Mouse (Mus musculus): ENCODE measurements around the gene AI661453. TPM values are rescaled to one million over a fixed set of nuclear protein-coding genes. Genes with fewer than 3 reads are reported as not detected.
A peak's percentile ranks its signal among the peaks of the same experiment; 100 is the strongest.

The AI661453 gene
- polyA plus RNA-seq, 1 experiment from 2014 or later: 0.24 TPM

DNA sequence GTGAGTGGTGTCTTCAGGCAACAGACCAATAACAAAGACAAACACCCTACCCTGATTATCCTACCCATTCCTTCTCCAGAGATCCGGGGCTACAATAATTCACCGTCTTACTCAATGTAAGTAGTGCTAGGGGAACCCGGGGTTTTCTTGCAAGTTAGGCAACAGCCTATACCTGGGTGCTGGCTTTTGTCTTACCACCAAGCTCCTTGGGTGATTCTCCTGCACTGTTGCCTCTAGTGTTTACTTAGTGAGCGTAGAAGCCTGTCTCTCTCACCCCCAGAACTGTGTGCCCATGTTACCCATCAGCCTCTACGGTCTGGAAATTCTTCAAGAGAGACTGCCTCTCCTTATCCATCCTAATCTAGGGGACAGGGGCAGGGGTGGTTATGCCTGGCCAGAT is 67.8 kb downstream of the AI661453 start:
- Histone ChIP-seq H3K27me3 (no peaks in the 10 kb centered on the region), H3K4me2 (peak overlapping the region; percentile 85), H3K4me1 (replicated peaks) (peaks cover 75% of the 10 kb centered on the region), H3K36me3 (peaks cover 17% of the 10 kb centered on the region), H3K4me3 (replicated peaks) (peak overlapping the region; percentile 60), H3K9me3 (replicated peaks) (no peaks in the 10 kb centered on the region), H3K27ac (peak overlapping the region; percentile 78), H3K9ac (peak overlapping the region; percentile 77)
- ATAC-seq (ENCODE audit: low read depth) (no peak), DNase-seq (no peak)
- 56% methylated on average over 5 of the region's 5 CpGs for WGBS (ENCODE audit: insufficient replicate concordance)

DNA sequence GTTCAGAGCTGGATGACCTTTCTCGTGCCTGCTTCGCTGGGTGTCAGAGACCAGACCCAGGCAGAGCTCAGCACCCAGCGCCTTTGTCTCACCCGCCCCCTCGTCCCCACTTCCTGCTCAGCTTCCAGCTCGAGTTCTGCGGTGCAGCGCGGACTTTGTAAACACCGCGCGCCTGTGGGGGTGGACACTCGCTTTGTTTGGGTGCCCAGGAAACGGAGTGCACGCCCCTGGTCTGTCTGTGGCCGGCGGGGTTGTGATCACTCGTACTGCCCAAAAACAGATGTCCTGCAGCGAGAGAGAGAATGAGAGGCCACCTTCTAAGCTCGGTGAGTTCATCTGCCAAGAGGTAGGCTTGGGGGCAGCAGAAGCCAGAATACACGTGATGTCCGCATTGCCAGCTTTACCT is 68.5 kb downstream of the AI661453 start, which contains the start of gene Ccnd3:
Gene Ccnd3 (plus strand): TSS at position 111 of the 406 bp plus-strand sequence.
- peak; percentile 9; the same call in 1 of the 2 replicates for ATAC-seq (ENCODE audit: low read depth)
- H3K36me3 ChIP-seq: peaks cover 13% of the 10 kb centered on the region
- H3K27me3 ChIP-seq: no peaks in the 10 kb centered on the region
- whole genome bisulfite sequencing (ENCODE audit: insufficient replicate concordance): under 1% methylated on average over 22 of the region's 22 CpGs
- H3K4me3 ChIP-seq (replicated peaks): peak within 1 kb of the TSS; percentile 60
- H3K4me1 ChIP-seq (replicated peaks): peaks cover 82% of the 10 kb centered on the region
- DNase-seq: peak; percentile 54
- peak within 1 kb of the TSS; percentile 78 for H3K27ac ChIP-seq
- peak within 1 kb of the TSS; percentile 85 for H3K4me2 ChIP-seq
- H3K9me3 ChIP-seq (replicated peaks): no peaks in the 10 kb centered on the region
- H3K9ac ChIP-seq: peak within 1 kb of the TSS; percentile 77

DNA sequence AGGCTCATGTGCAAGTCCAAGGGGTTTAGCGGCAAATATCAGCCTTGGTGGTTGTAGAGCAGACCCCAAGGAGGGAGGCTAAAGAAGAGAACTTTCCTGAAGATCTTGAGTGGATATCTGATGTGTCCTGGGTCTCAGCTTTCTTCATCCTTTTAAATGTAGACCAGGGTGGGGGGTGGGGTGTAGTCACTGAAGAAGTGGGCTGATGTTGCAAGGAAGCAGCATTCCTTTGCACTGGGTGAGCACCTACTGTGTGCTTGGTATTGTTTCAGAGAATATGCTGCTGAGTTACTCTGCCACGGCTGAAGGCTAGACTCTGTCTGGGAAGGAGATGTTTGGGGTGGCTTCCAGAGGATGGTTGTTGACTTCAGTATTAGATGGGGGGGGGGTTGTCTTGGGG is 69.2 kb downstream of the AI661453 start:
- H3K4me3 ChIP-seq (replicated peaks): peak overlapping the region; percentile 60
- H3K4me2 ChIP-seq: peak overlapping the region; percentile 85
- H3K36me3 ChIP-seq: peaks cover 7% of the 10 kb centered on the region
- DNase-seq (no peak), ATAC-seq (ENCODE audit: low read depth) (no peak)
- H3K27ac ChIP-seq: peak overlapping the region; percentile 78
- H3K9me3 ChIP-seq (replicated peaks): no peaks in the 10 kb centered on the region
- no peaks in the 10 kb centered on the region for H3K27me3 ChIP-seq
- H3K9ac ChIP-seq: peak overlapping the region; percentile 77
- peaks cover 82% of the 10 kb centered on the region for H3K4me1 ChIP-seq (replicated peaks)
- WGBS (ENCODE audit: insufficient replicate concordance): 41% methylated on average over 2 of the region's 2 CpGs

DNA sequence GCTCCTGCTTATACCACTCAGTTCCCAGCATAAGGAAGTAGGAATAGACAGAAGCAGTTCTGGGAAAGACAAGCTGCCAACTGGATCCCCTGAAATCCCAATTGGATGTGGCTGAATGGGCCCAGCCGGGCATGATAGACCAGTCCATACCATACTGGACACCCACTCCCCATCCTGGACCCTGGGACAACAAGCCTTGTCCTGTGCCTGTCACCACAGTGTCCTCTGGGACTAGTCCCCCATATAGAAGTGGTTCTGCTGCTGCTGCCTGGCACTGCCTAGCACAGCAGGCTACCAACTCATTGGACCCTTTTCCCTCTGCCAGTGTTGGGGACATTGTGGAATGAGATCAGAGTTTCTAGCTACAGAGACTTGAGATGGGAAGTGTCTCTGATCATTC is 69.6 kb downstream of the AI661453 start:
- ATAC-seq (ENCODE audit: low read depth) (no peak), DNase-seq (no peak)
- no peaks in the 10 kb centered on the region for H3K9me3 ChIP-seq (replicated peaks)
- WGBS (ENCODE audit: insufficient replicate concordance): 72% methylated on average over 1 of the region's 1 CpGs
- peaks cover 81% of the 10 kb centered on the region for H3K4me1 ChIP-seq (replicated peaks)
- H3K27me3 ChIP-seq: no peaks in the 10 kb centered on the region
- H3K9ac ChIP-seq: no peak overlapping the region
- H3K4me2 ChIP-seq: peak overlapping the region; percentile 85
- peaks cover 2% of the 10 kb centered on the region for H3K36me3 ChIP-seq
- H3K27ac ChIP-seq: peak overlapping the region; percentile 35; the same call in 1 of the 2 replicates
- no peak overlapping the region for H3K4me3 ChIP-seq (replicated peaks)

DNA sequence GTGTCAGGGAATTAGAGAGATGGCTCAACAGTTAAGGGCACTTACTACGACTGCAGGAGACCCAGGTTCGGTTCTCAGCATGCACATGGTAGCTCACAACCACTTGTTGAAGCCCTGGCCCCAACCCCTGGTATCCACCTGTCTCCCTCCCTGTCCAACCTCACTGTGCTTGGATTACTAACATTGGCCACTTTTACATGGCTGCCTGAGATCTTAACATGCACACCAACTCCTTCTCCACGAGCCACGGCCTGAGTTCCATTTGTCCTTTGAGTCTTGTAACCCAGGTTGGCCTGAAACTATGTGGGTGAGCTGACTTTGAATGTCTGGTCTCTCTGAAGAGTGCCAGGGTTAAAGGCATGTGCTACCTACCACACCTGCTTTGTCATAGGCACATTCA is 70.3 kb downstream of the AI661453 start:
- H3K4me2 ChIP-seq: no peak overlapping the region
- no peak for ATAC-seq (ENCODE audit: low read depth)
- no peak for DNase-seq
- H3K9me3 ChIP-seq (replicated peaks): no peaks in the 10 kb centered on the region
- H3K4me1 ChIP-seq (replicated peaks): peaks cover 81% of the 10 kb centered on the region
- H3K36me3 ChIP-seq: no peaks in the 10 kb centered on the region
- no peaks in the 10 kb centered on the region for H3K27me3 ChIP-seq
- WGBS (ENCODE audit: insufficient replicate concordance): 83% methylated on average over 4 of the region's 4 CpGs
- H3K9ac ChIP-seq: no peak overlapping the region
- H3K4me3 ChIP-seq (replicated peaks): no peak overlapping the region
- peak overlapping the region; percentile 35 for H3K27ac ChIP-seq

DNA sequence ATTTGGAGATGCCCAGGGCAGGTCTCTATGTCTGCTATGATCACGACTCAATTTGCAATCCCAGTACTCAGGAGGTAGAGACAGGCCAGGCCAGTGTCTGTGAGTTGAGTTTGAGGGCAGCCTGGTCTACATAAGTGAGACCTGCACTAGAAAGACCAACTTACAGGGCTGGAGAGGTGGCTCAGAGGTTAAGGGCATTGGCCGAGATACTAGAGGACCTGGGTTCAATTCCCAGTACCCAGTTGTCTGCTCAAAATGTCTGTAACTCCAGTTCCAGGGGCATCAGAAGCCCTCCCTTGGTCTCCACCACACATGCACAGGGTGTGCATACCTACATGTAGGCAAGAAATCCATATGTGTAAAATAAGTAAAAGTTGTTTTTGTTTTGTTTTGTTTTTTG is 71.1 kb downstream of the AI661453 start:
- Histone ChIP-seq H3K4me3 (replicated peaks) (no peak overlapping the region), H3K27ac (peak overlapping the region; percentile 89)
- WGBS (ENCODE audit: insufficient replicate concordance): 51% methylated on average over 2 of the region's 2 CpGs

DNA sequence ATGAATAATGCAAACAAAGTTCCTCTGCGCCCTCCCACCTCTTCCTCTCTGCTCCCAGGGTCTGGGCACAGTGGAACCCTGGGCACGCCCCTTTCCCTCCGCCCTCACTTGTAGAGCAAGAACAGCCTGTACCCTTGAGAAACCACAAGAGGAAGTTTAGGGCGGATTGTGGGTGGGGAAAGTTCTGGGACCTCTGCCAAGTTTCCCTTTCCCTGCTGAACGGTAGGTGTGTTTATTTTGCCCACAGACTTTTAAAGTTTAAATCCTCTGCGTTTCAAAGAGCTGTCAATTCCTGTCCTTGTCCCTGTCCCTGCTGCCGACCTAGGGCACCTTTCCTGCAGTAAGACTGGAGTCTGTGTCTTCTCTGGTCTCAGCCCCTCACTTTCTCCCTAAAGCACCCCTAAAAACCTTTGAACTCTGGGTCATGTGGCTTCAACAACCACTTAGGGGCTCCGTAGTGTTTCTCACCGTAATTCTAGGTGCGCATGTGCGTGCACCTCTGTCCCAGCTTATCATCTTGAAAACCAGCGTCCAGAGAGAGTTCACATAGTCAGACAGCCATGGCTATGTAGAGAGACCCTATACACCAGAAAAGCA is 71.7 kb downstream of the AI661453 start:
- Histone ChIP-seq H3K4me1 (replicated peaks) (peaks cover 89% of the 10 kb centered on the region), H3K27ac (peak overlapping the region; percentile 89), H3K36me3 (no peaks in the 10 kb centered on the region), H3K27me3 (no peaks in the 10 kb centered on the region), H3K9me3 (replicated peaks) (no peaks in the 10 kb centered on the region), H3K4me2 (peak overlapping the region; percentile 62), H3K9ac (peak overlapping the region; percentile 61), H3K4me3 (replicated peaks) (peak overlapping the region; percentile 39)
- 2% methylated on average over 12 of the region's 12 CpGs for WGBS (ENCODE audit: insufficient replicate concordance)
- ATAC-seq (ENCODE audit: low read depth) (peak; percentile 53), DNase-seq (peak; percentile 71)

More for the DNA sequence above, 71.1 kb downstream of the AI661453 start:
- peak overlapping the region; percentile 61 for H3K9ac ChIP-seq
- H3K36me3 ChIP-seq: no peaks in the 10 kb centered on the region
- peaks cover 86% of the 10 kb centered on the region for H3K4me1 ChIP-seq (replicated peaks)
- ATAC-seq (ENCODE audit: low read depth) (no peak), DNase-seq (no peak)
- no peaks in the 10 kb centered on the region for H3K9me3 ChIP-seq (replicated peaks)
- no peaks in the 10 kb centered on the region for H3K27me3 ChIP-seq
- H3K4me2 ChIP-seq: peak overlapping the region; percentile 62

DNA sequence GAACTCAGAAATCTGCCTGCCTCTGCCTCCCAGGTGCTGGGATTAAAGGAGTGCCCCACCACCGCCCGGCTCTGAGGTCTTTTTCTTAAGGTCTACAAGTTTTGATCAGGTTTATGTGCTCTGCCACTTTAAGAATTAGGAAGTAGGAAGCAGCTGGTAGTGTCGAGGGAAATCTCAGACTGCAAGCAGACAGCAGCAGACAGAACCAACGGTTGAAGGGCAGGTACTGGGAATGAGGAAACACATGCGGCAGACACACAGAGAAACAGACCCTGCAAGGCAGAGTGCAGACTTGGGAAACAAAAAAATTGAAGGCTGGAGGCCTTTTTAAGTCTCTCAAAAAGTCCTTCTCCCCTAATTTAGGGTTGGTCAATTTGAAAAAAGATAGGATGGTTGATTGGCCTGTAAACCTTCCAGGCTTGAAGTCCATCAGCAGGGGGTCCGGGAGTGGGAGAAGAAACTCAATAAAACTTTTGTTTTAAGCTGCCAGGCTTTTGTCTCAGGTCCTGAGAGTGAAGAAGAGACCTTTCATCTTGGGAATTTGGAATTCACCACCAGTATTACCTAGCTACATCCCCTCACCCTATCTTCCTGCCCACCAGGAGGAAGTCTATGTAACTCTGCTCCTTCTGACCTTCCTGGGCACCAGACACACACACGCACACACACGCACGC is 72.8 kb downstream of the AI661453 start:
- 37% methylated on average over 9 of the region's 9 CpGs for WGBS (ENCODE audit: insufficient replicate concordance)
- Histone ChIP-seq H3K36me3 (no peaks in the 10 kb centered on the region), H3K4me2 (no peak overlapping the region), H3K4me3 (replicated peaks) (no peak overlapping the region), H3K9me3 (replicated peaks) (no peaks in the 10 kb centered on the region), H3K27ac (peak overlapping the region; percentile 89), H3K4me1 (replicated peaks) (peaks cover 92% of the 10 kb centered on the region), H3K27me3 (no peaks in the 10 kb centered on the region), H3K9ac (no peak overlapping the region)
- DNase-seq: no peak
- no peak for ATAC-seq (ENCODE audit: low read depth)

DNA sequence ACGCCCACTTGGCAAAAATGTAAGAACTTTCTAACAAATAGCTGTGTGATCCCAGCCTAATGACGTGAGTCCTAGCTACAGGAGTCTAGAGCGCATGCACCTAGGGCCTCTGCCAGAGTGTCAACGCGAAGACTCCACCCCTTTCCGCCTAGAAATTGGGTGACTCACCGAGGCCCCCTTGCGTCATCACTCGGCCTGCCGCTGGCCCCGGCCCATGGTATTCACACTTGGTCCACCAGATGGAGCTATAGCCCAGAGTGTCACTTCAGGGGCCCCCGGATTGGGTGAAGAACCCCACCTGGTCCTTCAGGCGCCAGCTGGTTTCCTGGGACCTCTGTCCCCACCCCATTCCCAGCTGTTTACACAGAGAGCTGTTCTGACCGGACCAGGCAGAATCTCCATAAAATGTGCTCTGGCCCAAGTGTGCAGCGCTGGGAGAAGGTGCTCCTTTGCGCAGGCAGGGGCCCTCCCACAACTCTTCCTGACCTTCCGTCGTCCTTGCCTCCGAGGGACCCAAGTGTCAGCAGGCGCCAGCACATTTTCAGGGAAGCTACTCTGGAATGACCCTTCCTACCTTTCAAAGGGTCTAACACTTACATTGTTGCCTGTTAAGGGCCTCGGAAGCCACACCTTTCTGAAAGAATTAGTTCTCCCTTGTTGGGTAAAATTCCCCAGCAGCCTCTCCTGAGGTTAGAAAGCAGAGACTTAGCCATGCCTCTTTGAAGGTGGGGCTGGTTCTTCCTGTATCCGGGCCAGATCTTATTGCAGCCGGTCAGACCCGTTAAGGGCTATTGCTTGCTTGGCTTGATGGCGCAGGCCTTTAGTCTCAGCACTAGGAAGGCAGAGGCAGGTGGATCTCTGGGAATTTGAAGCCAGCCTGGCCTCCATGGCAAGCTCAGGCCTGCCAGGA is 75.0 kb downstream of the AI661453 start:
- ATAC-seq (ENCODE audit: low read depth) (peak; percentile 89), DNase-seq (peak; percentile 97)
- Histone ChIP-seq H3K9ac (peak overlapping the region; percentile 68), H3K36me3 (peaks cover 3% of the 10 kb centered on the region; the same call in 1 of the 2 replicates), H3K27me3 (no peaks in the 10 kb centered on the region), H3K27ac (peak overlapping the region; percentile 85), H3K4me3 (replicated peaks) (peak overlapping the region; percentile 36), H3K9me3 (replicated peaks) (no peaks in the 10 kb centered on the region), H3K4me1 (replicated peaks) (peaks cover 87% of the 10 kb centered on the region), H3K4me2 (peak overlapping the region; percentile 64)
- 12% methylated on average over 25 of the region's 25 CpGs for WGBS (ENCODE audit: insufficient replicate concordance)

DNA sequence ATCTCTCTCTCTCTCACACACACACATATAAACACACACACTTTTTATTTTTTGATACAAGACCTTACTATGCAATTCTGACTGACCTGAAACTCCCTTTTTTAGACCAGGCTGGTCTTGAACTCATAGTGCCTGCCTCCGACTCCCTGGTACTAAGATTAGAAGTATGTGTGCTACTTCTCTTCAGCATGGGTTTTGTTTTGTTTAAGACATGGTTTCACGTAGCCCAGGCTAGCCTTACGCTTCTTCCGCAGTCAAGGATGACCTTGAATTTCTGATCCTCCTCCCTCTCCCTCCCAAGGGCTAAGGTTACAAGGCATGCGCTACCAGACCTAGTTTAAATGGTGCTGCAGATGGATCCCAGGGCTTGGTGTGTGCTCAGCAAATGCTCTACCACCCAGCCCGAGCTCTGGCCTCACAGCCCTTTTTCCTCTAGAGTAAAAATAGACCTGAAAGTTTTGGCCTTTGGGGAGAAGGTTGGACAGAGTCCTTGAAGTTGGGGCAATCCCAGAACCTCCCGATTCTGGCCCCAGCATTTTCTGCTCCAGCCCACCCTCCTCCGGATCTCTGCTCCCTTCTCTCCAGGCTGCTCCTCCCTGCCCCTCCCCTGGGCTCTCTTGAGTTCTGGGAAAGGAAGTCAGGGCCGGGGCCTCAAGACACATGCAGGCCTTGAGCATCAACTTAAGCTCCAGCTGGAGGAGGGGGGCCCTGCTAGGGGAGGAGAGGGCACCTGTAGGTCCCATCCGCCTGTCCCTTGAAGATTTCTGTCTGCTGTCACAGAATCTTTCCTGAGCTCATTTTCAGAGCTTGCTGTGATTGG is 76.8 kb downstream of the AI661453 start:
- H3K4me2 ChIP-seq: no peak overlapping the region
- peaks cover 3% of the 10 kb centered on the region; the same call in 1 of the 2 replicates for H3K36me3 ChIP-seq
- H3K27me3 ChIP-seq: no peaks in the 10 kb centered on the region
- H3K4me3 ChIP-seq (replicated peaks): no peak overlapping the region
- WGBS (ENCODE audit: insufficient replicate concordance): 57% methylated on average over 10 of the region's 10 CpGs
- peaks cover 83% of the 10 kb centered on the region for H3K4me1 ChIP-seq (replicated peaks)
- H3K9ac ChIP-seq: peak overlapping the region; percentile 68
- no peak for DNase-seq
- ATAC-seq (ENCODE audit: low read depth): no peak
- peak overlapping the region; percentile 85 for H3K27ac ChIP-seq
- no peaks in the 10 kb centered on the region for H3K9me3 ChIP-seq (replicated peaks)
